Mouse (Mus musculus) myocyte (in vitro differentiated cells): Measurements from ENCODE around the gene Gprc5d.

Source experiments
- E2F4 ChIP-seq: IDR thresholded peaks from one replicate; pipeline ENCODE4 v1.6.1; 2011; ENCODE audit warnings: mild to moderate bottlenecking, control low read depth, moderate library complexity; ENCODE audit not compliant: insufficient read depth
- MAX ChIP-seq: IDR thresholded peaks from one replicate; pipeline ENCODE4 v1.6.1; 2011; ENCODE audit warnings: low read depth, mild to moderate bottlenecking, control low read depth
- MYOD1 ChIP-seq, 3 experiments: IDR thresholded peaks; one replicate each; pipeline ENCODE4 v1.6.1; 2011; ENCODE audit warnings: control low read depth in 2 of 3, low read depth in 2 of 3, mild to moderate bottlenecking in 2 of 3, moderate library complexity in 1 of 3; ENCODE audit not compliant: insufficient read length in 2 of 3, control insufficient read depth in 1 of 3
- MYOG ChIP-seq, 3 experiments: IDR thresholded peaks; one replicate each; pipeline ENCODE4 v1.6.1; 2011; ENCODE audit warnings: control low read depth in 2 of 3, low read depth in 2 of 3, mild to moderate bottlenecking in 2 of 3; ENCODE audit not compliant: insufficient read length in 2 of 3, control insufficient read depth in 1 of 3, insufficient read depth in 1 of 3
- POLR2A ChIP-seq: IDR thresholded peaks from one replicate; pipeline ENCODE4 v1.6.1; 2011; ENCODE audit warnings: low read depth, mild to moderate bottlenecking, control low read depth, moderate library complexity; ENCODE audit not compliant: insufficient read length
- POLR2AphosphoS2 ChIP-seq: IDR thresholded peaks from one replicate; pipeline ENCODE4 v1.6.1; 2011; ENCODE audit warnings: low read depth, control low read depth; ENCODE audit not compliant: insufficient read length
- REST ChIP-seq: IDR thresholded peaks from one replicate; pipeline ENCODE4 v1.6.1; 2011; ENCODE audit warnings: mild to moderate bottlenecking, control low read depth, moderate library complexity; ENCODE audit not compliant: insufficient read depth, insufficient read length
- SRF ChIP-seq: IDR thresholded peaks from one replicate; pipeline ENCODE4 v1.6.1; 2011; ENCODE audit warnings: low read depth; ENCODE audit not compliant: control insufficient read depth, insufficient read length
- TCF12 ChIP-seq: IDR thresholded peaks from one replicate; pipeline ENCODE4 v1.6.1; 2011; ENCODE audit warnings: mild to moderate bottlenecking, control low read depth; ENCODE audit not compliant: poor library complexity, insufficient read depth, severe bottlenecking
- USF1 ChIP-seq: IDR thresholded peaks from one replicate; pipeline ENCODE4 v1.6.1; 2011; ENCODE audit warnings: low read depth, mild to moderate bottlenecking, control low read depth, moderate library complexity

GRCm38 (mm10) chr6:135165706-135166105 is 47.6 kb upstream of the Gprc5d start:
- no peak for TF ChIP-seq POLR2A
- TF ChIP-seq POLR2AphosphoS2 = no peak
- TF ChIP-seq MYOD1 (IDR thresholded peaks at IDR 0.05; ENCODE audit: control insufficient read depth in 1 of 3, insufficient read length in 2 of 3, low read depth in 2 of 3) = no peak
- no peak for TF ChIP-seq E2F4
- TF ChIP-seq MYOG (IDR thresholded peaks at IDR 0.05; ENCODE audit: control insufficient read depth in 1 of 3, insufficient read depth in 1 of 3, insufficient read length in 2 of 3, low read depth in 2 of 3) = no peak
- no peak for TF ChIP-seq MAX
- no peak for TF ChIP-seq SRF
- TF ChIP-seq REST = no peak
- no peak for TF ChIP-seq TCF12
- no peak for TF ChIP-seq USF1
